Mouse (Mus musculus) CD4-positive, CD25-positive, alpha-beta regulatory T cell (primary cell): ENCODE measurements around the gene Slc28a2. TPM values are rescaled to one million over a fixed set of nuclear protein-coding genes. Genes with fewer than 3 reads are reported as not detected.

ENCODE experiments used
- polyA plus RNA-seq: library from polyadenylated mRNA; unstranded; fragments of 100-300 nt; shearing (Covaris generic); gene quantifications from one replicate; pipeline ENCODE4 v1.2.1, GENCODE M21; 2017

Gene Slc28a2
- polyA plus RNA-seq, result 199 TPM

DNA sequence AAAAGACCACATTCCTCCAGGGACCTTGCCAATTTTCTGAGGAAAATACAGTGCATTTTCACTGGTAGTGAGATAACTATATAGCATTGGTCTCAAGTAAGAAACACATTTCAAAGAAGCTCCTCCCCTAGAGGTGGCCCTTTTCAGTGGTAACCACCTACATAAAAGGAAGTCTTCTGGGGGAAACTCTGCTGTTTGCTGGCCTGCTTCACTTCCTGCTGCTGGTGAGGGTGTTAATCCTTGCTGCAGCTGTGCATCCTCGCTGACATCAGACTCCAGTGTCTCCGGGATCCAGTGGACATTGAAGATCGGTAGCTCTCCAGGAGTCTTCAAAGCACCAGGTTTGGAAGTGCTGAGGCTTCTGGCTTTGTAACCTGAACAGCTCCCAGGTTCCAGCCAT is at the start of gene Slc28a2:
TSS of gene Slc28a2 (plus strand) at position 278 of the 400 bp plus-strand sequence.

DNA sequence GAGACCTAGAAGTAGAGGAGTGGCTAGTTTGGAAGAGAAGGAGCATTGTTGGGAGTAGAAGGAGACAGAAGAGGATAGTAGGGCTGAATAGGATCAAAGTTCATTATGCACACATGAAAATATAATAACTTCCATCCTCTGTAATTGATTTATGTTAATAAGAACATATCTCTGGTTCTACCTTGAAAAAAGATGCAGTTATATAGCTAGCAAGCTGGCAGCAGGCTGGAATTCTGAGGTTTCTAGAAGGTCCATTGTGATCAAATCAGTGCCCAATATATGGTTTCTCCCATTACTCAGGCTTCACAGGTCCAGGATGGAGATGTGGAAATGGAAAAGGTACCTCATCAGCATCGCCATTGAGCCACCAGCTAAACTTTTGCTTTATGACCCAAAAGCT is 58.4 kb downstream of the Slc28a2 start, which contains the start of gene Gm14085:
TSS of gene Gm14085 (plus strand) at position 301 of the 400 bp plus-strand sequence.

Other genes with a start within 250 kb of the Slc28a2 start
- gene Patl2, start 240.3 kb upstream of the Slc28a2 start, polyA plus RNA-seq, result 2.3 TPM
- gene Terb2, start 240.2 kb upstream of the Slc28a2 start, polyA plus RNA-seq, result not detected
- 4.0 TPM for gene Sord, start 191.7 kb upstream of the Slc28a2 start, polyA plus RNA-seq
- not detected for gene Duox2, start 128.0 kb upstream of the Slc28a2 start, polyA plus RNA-seq
- not detected for gene Duoxa2, start 127.6 kb upstream of the Slc28a2 start, polyA plus RNA-seq
- not detected for gene Duoxa1, start 112.7 kb upstream of the Slc28a2 start, polyA plus RNA-seq
- not detected for gene Duox1, start 110.8 kb upstream of the Slc28a2 start, polyA plus RNA-seq
- 7.4 TPM for gene Shf, start 57.3 kb upstream of the Slc28a2 start, polyA plus RNA-seq
- 56.7 TPM for gene Gm14085, start 58.5 kb downstream of the Slc28a2 start, polyA plus RNA-seq
- 0.34 TPM for gene Gatm, start 184.8 kb downstream of the Slc28a2 start, polyA plus RNA-seq
- gene AA467197, start 210.5 kb downstream of the Slc28a2 start, polyA plus RNA-seq, result not detected